Mouse (Mus musculus) skeletal muscle tissue, adult 2 months (tissue): ENCODE data around the gene Tmem235.

Experiments
- DNase-seq: peaks from one replicate; pipeline ENCODE4 v3.0.0-alpha.2; 2012; ENCODE audit warnings: low read depth, low spot score

The Tmem235 gene

GRCm38 (mm10) chr11:117890519-117891282, 30.1 kb downstream of the Tmem235 start:
- DNase-seq = peak; percentile 64

GRCm38 (mm10) chr11:117891581-117892175, 31.1 kb downstream of the Tmem235 start:
- DNase-seq = no peak

- DNase-seq = no peak
These were observed 31.6 kb downstream of the Tmem235 start for GRCm38 (mm10) chr11:117892199-117892598.

- no peak for DNase-seq
These were observed 34.1 kb downstream of the Tmem235 start for GRCm38 (mm10) chr11:117894676-117895075.

GRCm38 (mm10) chr11:117896533-117896932, 36.0 kb downstream of the Tmem235 start:
- no peak for DNase-seq

- DNase-seq = no peak
These were observed 41.7 kb downstream of the Tmem235 start for GRCm38 (mm10) chr11:117902282-117902681.

- no peak for DNase-seq
These were observed 43.9 kb downstream of the Tmem235 start for GRCm38 (mm10) chr11:117904442-117904841.

- DNase-seq = no peak
These were observed 48.8 kb downstream of the Tmem235 start for GRCm38 (mm10) chr11:117909337-117909736.

- peak; percentile 74 for DNase-seq
These were observed 52.3 kb downstream of the Tmem235 start for GRCm38 (mm10) chr11:117912684-117913352.

- DNase-seq = no peak
These were observed 54.0 kb downstream of the Tmem235 start for GRCm38 (mm10) chr11:117914531-117914930.
